Mouse (Mus musculus): ENCODE measurements around the gene Galnt7.

DNA sequence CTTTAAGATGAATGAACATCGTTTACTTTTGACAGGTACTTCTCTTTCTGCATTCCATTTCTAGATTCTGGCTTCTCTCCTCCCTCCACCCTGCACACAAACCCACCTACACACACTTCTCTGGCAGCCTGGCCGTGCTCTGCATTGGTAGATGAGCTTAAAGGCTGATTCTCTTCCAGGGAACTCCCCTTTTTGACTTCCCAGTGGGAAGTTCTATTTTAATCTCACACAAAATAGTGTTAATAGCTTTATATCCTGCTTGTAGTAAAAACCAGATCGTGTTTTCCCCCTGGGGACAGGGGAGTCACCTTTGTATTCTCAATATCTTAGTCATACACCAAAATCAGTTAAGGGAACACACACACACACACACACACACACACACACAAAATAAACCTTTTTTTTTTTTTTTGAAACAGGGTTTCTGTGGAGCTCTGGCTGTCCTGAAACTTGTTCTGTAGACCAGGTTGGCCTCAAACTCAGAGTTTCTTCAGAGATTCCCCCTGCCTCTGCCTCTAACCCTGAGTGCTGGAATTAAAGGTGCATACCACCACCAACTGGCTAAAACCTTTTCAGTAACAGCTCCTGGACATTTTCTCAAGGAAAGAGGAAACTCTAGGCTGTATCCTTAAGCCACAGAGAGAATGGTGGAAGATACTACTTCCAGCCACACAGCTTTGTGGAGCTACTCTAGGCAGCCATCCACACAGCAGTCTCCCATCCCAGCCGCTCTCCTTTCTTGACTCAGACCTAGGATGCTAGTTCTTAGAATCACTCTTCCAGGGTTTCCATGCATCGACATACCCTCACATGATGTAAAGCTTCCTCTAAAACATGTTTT, 24.7 kb downstream of the Galnt7 start:
- TF ChIP-seq CTCF (IDR thresholded peaks at IDR 0.05; ENCODE audit: control insufficient read depth, insufficient read depth, low read length): no peak
- no peak for TF ChIP-seq POLR2A (IDR thresholded peaks at IDR 0.05; ENCODE audit: borderline replicate concordance, control insufficient read depth, low read depth, low read length)
